Mouse (Mus musculus): ENCODE results near the gene B230219D22Rik. TPM values are rescaled to one million over a fixed set of nuclear protein-coding genes. Genes with fewer than 3 reads are reported as not detected.
A peak's percentile ranks its signal among the peaks of the same experiment; 100 is the strongest.

Gene B230219D22Rik
- polyA plus RNA-seq, 1 experiment = 63.4 TPM

GRCm38 (mm10) chr13:55714501-55715166 lies 21.7 kb downstream of the B230219D22Rik start, which contains the start of gene Txndc15:
Txndc15 (plus strand) TSS chr13:55714650.
- Histone ChIP-seq H3K4me3 (replicated peaks; ENCODE audit: insufficient read depth, low read depth, low read length) (peak within 1 kb of the TSS; percentile 78), H3K4me1 (ENCODE audit: control insufficient read depth, insufficient read depth, low read length) (peaks cover 2% of the 10 kb centered on the region), H3K27ac (ENCODE audit: insufficient read depth, low read length) (peak within 1 kb of the TSS; percentile 85), H3K27me3 (ENCODE audit: control insufficient read depth, insufficient read depth, low read length) (no peaks in the 10 kb centered on the region)
- under 1% methylated on average over 63 of the region's 63 CpGs for WGBS
- peak; percentile 89 to 94 for DNase-seq
- TF ChIP-seq CTCF (IDR thresholded peaks at IDR 0.05; ENCODE audit: borderline replicate concordance, insufficient read depth, low read depth, low read length) = no peak
- peak; percentile 54; the same call in 1 of the 2 replicates for TF ChIP-seq POLR2A (IDR thresholded peaks at IDR 0.05; ENCODE audit: borderline replicate concordance, insufficient read depth, low read length)

DNA sequence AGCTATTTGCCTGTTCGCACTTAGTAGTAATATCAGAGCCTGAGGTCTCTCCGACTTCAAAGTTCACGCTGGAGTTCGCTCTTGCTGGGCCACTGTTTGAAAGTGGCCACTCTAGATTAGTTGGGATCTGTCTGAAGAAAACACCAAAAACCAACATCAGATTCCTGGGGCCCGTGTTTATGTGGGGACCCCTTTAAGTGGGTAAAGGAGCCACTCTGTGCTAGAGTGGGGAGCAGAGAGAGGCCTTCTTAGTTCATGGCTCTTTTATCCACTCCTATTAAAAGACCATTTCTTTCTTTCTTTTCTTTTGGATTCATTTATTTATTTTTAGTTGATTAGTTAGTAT lies 22.2 kb downstream of the B230219D22Rik start:
- DNase-seq = no peak
- no peak for TF ChIP-seq POLR2A (IDR thresholded peaks at IDR 0.05; ENCODE audit: borderline replicate concordance, insufficient read depth, low read length)
- no peak for TF ChIP-seq CTCF (IDR thresholded peaks at IDR 0.05; ENCODE audit: borderline replicate concordance, insufficient read depth, low read depth, low read length)
- H3K27me3 ChIP-seq (ENCODE audit: control insufficient read depth, insufficient read depth, low read length) = no peaks in the 10 kb centered on the region
- H3K4me3 ChIP-seq (replicated peaks; ENCODE audit: insufficient read depth, low read depth, low read length) = peak overlapping the region; percentile 78
- H3K27ac ChIP-seq (ENCODE audit: insufficient read depth, low read length) = peak overlapping the region; percentile 85
- 3% methylated on average over 5 of the region's 5 CpGs for WGBS
- H3K4me1 ChIP-seq (ENCODE audit: control insufficient read depth, insufficient read depth, low read length) = peaks cover 2% of the 10 kb centered on the region

DNA sequence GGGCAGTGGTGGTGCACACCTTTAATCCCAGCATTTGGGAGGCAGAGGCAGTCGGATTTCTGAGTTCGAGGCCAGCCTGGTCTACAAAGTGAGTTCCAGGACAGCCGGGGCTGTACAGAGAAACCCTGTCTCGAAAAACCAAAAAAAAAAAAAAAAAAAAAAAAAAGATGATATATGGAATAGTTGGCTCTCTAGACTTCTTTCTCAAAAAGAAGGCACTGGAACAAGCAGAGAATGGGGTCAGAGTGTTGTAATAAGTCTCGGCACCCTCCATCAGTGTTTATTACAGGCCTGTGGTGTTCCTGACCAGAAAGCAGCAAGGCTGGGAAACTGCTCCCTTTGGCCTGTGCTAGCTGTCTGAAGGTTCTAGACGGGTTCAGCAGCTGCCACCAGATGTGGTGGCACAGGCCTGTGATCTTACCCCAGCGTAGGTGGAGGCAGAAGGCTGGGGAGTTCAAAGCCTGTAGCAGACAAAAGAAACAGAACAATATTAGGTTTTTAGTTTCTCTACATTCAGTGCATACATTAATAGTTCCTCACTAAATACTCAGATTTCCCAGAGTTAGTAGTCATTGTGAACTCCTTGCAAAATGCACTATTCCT lies 23.1 kb downstream of the B230219D22Rik start:
- no peak for TF ChIP-seq POLR2A (IDR thresholded peaks at IDR 0.05; ENCODE audit: borderline replicate concordance, insufficient read depth, low read length)
- no peak for TF ChIP-seq CTCF (IDR thresholded peaks at IDR 0.05; ENCODE audit: borderline replicate concordance, insufficient read depth, low read depth, low read length)
- H3K27ac ChIP-seq (ENCODE audit: insufficient read depth, low read length) = no peak overlapping the region
- peaks cover 6% of the 10 kb centered on the region for H3K4me1 ChIP-seq (ENCODE audit: control insufficient read depth, insufficient read depth, low read length)
- H3K27me3 ChIP-seq (ENCODE audit: control insufficient read depth, insufficient read depth, low read length) = no peaks in the 10 kb centered on the region
- 85% methylated on average over 6 of the region's 7 CpGs for WGBS
- no peak overlapping the region for H3K4me3 ChIP-seq (replicated peaks; ENCODE audit: insufficient read depth, low read depth, low read length)
- DNase-seq = no peak

DNA sequence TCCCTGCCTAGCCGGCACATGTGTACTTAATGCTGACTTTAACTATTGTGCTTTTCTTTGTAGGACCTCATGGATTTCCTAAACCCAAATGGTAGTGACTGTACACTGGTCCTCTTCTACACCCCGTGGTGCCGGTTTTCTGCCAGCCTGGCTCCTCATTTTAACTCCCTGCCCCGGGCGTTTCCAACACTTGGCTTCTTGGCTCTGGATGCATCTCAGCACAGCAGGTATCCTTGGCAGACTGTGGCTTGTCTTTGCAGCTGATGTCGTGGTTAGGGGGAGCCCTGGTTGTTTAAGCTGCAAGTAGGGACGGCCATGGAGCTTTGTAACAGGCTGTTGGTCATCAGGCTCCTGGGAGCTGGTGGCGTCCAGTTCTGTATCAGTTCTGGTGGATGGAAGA lies 28.6 kb downstream of the B230219D22Rik start:
- H3K4me1 ChIP-seq (ENCODE audit: control insufficient read depth, insufficient read depth, low read length) = peaks cover 16% of the 10 kb centered on the region
- peak overlapping the region; percentile 23; the same call in 1 of the 2 replicates for H3K27ac ChIP-seq (ENCODE audit: insufficient read depth, low read length)
- peak overlapping the region; percentile 10 for H3K4me3 ChIP-seq (replicated peaks; ENCODE audit: insufficient read depth, low read depth, low read length)
- TF ChIP-seq CTCF (IDR thresholded peaks at IDR 0.05; ENCODE audit: borderline replicate concordance, insufficient read depth, low read depth, low read length) (no peak), POLR2A (IDR thresholded peaks at IDR 0.05; ENCODE audit: borderline replicate concordance, insufficient read depth, low read length) (no peak)
- 8% methylated on average over 8 of the region's 8 CpGs for WGBS
- H3K27me3 ChIP-seq (ENCODE audit: control insufficient read depth, insufficient read depth, low read length) = no peaks in the 10 kb centered on the region
- peak; percentile 66 to 76 for DNase-seq

DNA sequence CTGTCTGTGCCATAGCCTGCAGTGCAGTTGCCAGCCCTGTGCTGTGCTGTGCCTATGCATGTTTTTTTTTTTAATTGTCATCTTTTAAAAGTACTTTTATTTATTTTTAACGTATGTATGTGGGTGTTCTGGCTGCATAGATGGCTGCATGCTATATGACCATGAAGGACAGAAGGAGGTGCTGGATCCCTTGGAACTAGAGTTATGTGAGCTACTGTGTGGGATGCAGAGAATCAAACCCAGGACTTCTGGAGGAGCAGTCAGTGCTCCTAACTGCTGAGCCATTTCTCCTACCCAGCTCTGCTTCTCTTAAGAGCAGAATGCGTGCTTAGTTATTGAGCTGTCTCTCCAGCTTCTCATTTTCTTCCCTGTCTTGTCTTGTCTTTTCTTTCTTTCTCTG lies 29.1 kb downstream of the B230219D22Rik start:
- H3K27me3 ChIP-seq (ENCODE audit: control insufficient read depth, insufficient read depth, low read length) = no peaks in the 10 kb centered on the region
- DNase-seq = no peak
- peaks cover 16% of the 10 kb centered on the region for H3K4me1 ChIP-seq (ENCODE audit: control insufficient read depth, insufficient read depth, low read length)
- H3K4me3 ChIP-seq (replicated peaks; ENCODE audit: insufficient read depth, low read depth, low read length) = no peak overlapping the region
- no peak overlapping the region for H3K27ac ChIP-seq (ENCODE audit: insufficient read depth, low read length)
- TF ChIP-seq CTCF (IDR thresholded peaks at IDR 0.05; ENCODE audit: borderline replicate concordance, insufficient read depth, low read depth, low read length) (no peak), POLR2A (IDR thresholded peaks at IDR 0.05; ENCODE audit: borderline replicate concordance, insufficient read depth, low read length) (no peak)
- 63% methylated on average over 2 of the region's 2 CpGs for WGBS

DNA sequence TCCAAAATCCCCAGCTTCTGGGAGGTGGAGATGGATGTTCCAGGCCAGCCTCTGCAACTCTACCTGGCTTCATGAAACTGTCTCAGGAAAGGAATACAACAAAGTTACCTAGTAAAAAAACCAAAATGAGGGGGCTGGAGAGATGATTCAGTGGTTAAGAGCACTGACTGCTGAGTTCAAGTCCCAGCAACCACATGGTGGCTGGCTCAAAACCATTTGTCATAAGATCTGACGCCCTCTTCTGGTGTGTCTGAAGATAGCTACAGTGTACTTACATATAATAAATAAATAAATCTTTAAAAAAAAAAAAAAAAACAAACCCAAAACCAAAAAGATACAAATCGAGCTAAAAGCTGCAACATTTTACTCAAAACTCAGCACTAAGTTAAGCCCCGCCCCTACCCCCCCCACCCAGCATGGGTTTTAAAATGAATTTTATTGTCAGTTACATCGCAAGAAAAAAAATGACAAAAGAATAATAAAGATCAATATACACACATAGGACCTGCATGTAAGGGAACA lies 33.7 kb downstream of the B230219D22Rik start:
- H3K4me3 ChIP-seq (replicated peaks; ENCODE audit: insufficient read depth, low read depth, low read length) = peak overlapping the region; percentile 81
- peak in 1 of 2 experiments; percentile 36 for DNase-seq
- H3K27me3 ChIP-seq (ENCODE audit: control insufficient read depth, insufficient read depth, low read length) = no peaks in the 10 kb centered on the region
- TF ChIP-seq CTCF (IDR thresholded peaks at IDR 0.05; ENCODE audit: borderline replicate concordance, insufficient read depth, low read depth, low read length) = peak; percentile 20; the same call in 1 of the 2 replicates
- no peak for TF ChIP-seq POLR2A (IDR thresholded peaks at IDR 0.05; ENCODE audit: borderline replicate concordance, insufficient read depth, low read length)
- 4% methylated on average over 4 of the region's 4 CpGs for WGBS
- H3K4me1 ChIP-seq (ENCODE audit: control insufficient read depth, insufficient read depth, low read length) = peaks cover 5% of the 10 kb centered on the region
- H3K27ac ChIP-seq (ENCODE audit: insufficient read depth, low read length) = peak overlapping the region; percentile 79

DNA sequence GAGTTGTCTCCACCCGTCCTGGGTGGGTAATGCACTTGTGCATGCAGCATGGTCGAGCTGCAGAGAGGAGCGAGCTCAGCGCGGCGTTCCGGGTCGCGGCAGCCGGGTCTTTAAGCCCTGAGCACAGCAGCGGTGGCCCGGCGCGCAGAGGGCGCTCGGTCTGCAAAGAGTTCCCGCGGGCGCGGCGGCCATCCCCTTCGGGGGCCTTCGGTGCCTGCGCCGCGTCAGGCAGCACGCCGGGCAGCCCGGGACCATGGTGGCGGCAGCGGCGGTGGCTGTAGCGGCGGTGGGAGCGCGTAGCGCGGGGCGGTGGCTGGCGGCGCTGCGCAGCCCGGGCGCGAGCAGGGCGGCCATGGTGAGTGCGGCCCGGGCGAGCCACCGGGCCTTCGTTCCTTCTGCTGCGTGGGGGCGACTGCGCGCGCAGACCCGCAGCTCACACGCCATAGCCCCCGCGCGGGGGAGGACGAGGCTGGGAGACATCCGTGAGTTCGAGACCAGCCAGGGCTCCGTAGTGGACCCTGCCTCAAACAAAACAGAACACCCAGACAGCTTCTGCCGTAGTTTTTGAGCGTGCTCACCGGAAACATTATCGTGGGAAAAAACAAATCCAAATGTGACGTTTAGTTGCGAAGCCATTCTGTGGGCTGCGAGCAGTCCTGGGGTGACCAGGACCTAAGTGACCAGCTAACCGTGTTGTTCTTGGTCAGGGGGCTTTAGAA lies 34.4 kb downstream of the B230219D22Rik start, which contains the start of gene Pcbd2:
TSS of gene Pcbd2 (plus strand) at position 249 of the 719 bp plus-strand sequence.
- DNase-seq = peak; percentile 85 to 86
- TF ChIP-seq CTCF (IDR thresholded peaks at IDR 0.05; ENCODE audit: borderline replicate concordance, insufficient read depth, low read depth, low read length) (no peak), POLR2A (IDR thresholded peaks at IDR 0.05; ENCODE audit: borderline replicate concordance, insufficient read depth, low read length) (peak; percentile 43)
- under 1% methylated on average over 61 of the region's 73 CpGs for WGBS
- peak within 1 kb of the TSS; percentile 81 for H3K4me3 ChIP-seq (replicated peaks; ENCODE audit: insufficient read depth, low read depth, low read length)
- peak within 1 kb of the TSS; percentile 79 for H3K27ac ChIP-seq (ENCODE audit: insufficient read depth, low read length)
- no peaks in the 10 kb centered on the region for H3K4me1 ChIP-seq (ENCODE audit: control insufficient read depth, insufficient read depth, low read length)
- H3K27me3 ChIP-seq (ENCODE audit: control insufficient read depth, insufficient read depth, low read length) = no peaks in the 10 kb centered on the region

Measured in cerebellum, adult 2 months (tissue).